Mouse (Mus musculus) left cerebral cortex, postnatal 14 days (tissue): ENCODE results near the gene Olfr62. TPM values are rescaled to one million over a fixed set of nuclear protein-coding genes. Genes with fewer than 3 reads are reported as not detected.

Experiments
- DNase-seq, 2 experiments: peaks; one replicate each; pipeline ENCODE4 v3.0.0; 2021 to 2022; ENCODE audit warnings: low spot score in 2 of 2, mixed read lengths in 1 of 2
- intact Hi-C: fragments of 180-260 bp; cut with DNase I; formaldehyde crosslinking; loops from one replicate; pipeline ENCODE4 v1.15.1; 2025
- long read RNA-seq, 2 experiments: library from polyadenylated mRNA; stranded (forward); transcript quantifications; one replicate each; pipeline ENCODE4 v2.0.0; 2021
- total RNA-seq, 2 experiments: library from RNA; stranded (reverse); gene quantifications; 2 replicates each; pipeline ENCODE4 v1.2.3; 2021

Olfr62 gene
- total RNA-seq, result not detected
- long read RNA-seq, experiment 1, result 0 reads
- long read RNA-seq, experiment 2, result 0 reads

DNA sequence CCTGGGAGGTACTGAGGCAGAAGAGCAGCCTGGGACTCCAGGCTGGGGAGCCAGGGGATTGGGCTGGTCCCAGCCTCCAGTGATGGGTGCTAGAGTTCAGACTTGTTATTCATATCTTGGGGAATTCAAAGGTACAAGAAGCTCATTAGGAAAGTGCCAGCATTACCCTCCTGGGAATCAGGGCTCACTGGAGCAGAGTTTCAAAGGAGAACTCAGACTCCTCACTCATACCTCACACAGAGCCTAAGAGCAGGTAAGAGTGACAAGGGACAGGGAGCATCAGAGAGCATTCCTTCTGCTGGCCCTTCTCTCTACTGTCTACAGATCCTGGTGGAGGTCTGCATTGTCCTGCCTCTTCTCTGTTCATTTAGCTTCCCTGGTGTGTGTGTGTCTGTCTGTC lies at the start of gene Olfr62:
Olfr62 (plus strand) TSS at position 301 of the 400 bp plus-strand sequence.
- intact Hi-C loops, result loop anchor here (5.0 kb wide), 1 partner anchor 329 kb away; no protein-coding TSS in a partner anchor
- DNase-seq, result no peak

DNA sequence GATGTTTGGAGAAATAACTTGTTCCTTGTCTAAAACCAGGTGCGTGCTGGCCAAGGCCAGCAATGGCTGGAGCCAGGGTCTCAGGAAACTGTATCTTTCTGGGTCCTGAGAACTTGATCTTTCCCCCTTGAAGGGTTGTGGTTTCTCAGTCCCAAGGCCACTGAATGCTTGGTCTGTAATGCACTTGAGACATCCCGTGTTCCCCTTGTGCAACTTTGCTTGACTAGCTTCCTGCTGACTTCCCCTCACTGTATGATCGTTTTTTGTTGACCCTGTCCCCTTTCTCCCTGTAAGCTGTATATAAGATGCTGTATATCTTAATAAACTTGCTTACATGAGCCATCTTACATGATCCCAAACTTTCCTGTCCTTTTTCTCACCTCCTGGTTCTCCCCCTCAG lies 48.9 kb upstream of the Olfr62 start:
- intact Hi-C loops, result no loop called here
- no peak for DNase-seq

DNA sequence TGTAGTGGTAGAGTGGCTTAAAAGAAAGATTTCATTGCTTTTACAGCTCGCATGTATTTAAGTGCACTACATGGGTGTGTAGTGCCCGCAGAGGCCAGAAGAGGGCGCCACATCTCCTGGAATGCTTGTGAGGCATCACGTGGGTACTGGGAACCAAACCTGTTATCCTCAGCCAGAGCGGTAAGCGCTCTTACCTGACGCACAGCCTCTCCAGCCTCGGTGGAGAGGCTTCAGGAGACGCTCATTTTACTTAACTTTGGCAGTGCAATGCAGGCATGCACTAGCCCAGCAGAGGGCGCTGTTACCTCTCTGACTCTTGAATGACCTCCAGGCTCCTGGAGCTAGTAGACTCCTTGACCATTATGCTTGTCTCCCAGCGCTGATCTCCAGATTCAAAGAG lies 46.1 kb upstream of the Olfr62 start:
- peak; percentile 36 to 67 for DNase-seq
- intact Hi-C loops, result no loop called here

DNA sequence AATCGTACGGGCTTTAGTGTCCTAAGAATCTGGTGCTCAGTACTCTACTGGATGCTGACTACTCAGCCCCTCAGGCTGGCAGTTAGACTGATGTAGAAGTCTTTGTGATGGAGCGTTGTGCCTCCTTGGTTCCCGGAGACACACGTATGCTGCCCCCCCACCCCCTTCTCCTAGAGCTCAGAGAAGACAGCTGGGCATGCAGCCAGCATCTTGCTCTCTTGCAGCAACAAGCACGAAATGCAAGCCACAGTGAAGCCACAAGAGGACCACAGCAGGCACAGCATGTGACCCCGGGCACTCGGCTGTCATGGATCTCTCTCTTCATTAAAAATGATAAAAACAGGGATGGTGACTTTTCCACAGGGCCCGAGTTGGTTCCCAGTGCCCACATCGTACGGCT lies 43.3 kb upstream of the Olfr62 start:
- intact Hi-C loops, result no loop called here
- DNase-seq, result no peak

DNA sequence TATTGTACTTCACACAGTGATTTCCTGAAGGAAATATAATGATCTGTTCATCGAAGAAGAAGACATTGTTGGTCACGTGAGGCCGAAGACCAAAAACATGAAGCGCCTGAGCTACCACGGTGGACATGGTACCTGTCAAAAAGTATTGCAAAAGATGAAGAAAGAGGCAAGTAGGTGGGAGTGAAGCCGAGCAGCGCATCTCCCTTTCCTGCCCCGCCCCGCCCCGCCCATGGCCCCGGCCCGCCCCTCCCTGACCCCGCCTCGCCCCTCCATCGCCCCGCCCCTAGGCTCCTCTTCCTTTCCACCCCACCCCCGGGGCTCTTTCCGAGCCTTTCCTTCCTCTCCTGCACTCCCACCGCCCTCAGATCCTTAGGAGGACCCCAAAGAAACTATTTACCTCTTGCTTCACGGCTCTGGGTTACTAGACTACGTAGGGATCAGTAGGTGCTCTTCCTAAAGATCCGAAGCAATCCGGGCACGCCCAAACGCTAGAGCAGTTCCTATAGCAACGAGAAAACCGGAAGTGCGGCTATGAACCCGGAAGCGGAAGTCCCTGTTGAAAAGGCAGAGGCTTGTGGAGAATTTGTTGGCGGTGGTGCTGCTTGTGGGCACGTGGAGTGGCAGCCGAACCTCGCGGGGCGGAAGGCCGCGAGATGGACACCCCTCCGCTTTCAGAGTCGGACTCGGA lies 38.3 kb upstream of the Olfr62 start, which contains the start of the genes Cfap57 and Ebna1bp2:
Cfap57 (minus strand) TSS at position 499 of the 688 bp plus-strand sequence.
Ebna1bp2 (plus strand) TSS at position 521 of the 688 bp plus-strand sequence.
- intact Hi-C loops, result no loop called here
- DNase-seq, result peak; percentile 92 to 94

DNA sequence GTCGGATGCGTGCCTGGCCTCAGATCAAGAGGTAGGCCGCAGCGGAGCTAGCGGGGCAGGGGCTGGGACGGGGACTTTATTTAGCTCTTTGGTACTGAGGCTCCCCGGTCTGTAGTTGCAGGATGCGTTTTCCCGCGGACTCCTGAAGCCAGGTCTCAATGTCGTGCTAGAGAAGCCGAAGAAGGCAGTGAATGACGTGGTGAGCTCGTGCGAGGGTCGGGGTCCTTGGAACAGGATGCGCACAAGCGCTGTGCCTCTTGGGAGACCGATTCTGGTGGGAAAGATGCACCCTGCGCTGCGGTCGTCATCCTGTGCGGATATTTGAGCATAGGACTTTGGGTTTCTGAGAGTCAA lies 37.8 kb upstream of the Olfr62 start:
- intact Hi-C loops, result no loop called here

DNA sequence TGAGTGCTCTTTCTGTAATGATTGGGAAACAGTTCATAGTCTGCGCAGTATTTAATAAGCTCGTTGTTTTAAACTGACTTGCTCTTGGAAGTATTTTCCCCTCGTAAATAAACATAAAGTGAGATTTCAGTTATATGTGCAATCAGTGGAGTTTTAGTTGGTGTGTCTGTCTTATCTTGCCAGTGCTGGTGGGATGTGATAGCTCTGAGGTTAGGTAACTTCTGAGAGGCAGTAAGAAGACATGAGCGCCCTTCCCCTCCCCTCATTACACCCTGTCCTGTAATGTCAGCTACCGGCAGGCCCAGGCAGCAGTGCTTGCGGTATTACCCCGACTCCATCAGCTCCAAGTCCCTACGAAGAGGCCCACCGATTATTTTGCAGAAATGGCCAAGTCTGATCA lies 37.0 kb upstream of the Olfr62 start:
- DNase-seq, result no peak
- intact Hi-C loops, result no loop called here

More for the DNA sequence above, 37.8 kb upstream of the Olfr62 start:
- DNase-seq, result no peak

DNA sequence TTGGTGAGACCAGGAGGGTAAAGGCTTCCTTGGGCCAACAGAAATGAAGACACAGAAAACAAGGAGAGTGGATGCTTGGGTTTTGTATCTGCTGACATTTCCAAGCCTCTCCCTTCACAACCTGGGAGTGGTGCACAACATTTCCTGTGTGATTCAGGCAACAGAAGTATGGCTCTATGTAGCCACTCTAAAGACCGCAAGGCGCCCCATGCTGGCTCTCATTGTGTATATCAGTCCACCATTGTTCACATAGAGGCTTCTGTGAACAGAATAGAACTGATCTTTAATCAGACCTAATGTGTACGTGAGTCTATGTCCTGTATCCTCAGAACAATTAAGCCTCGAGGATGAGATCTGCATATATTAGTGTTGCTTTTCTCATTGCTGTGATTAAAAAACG lies 28.5 kb upstream of the Olfr62 start:
- no peak for DNase-seq
- intact Hi-C loops, result no loop called here

DNA sequence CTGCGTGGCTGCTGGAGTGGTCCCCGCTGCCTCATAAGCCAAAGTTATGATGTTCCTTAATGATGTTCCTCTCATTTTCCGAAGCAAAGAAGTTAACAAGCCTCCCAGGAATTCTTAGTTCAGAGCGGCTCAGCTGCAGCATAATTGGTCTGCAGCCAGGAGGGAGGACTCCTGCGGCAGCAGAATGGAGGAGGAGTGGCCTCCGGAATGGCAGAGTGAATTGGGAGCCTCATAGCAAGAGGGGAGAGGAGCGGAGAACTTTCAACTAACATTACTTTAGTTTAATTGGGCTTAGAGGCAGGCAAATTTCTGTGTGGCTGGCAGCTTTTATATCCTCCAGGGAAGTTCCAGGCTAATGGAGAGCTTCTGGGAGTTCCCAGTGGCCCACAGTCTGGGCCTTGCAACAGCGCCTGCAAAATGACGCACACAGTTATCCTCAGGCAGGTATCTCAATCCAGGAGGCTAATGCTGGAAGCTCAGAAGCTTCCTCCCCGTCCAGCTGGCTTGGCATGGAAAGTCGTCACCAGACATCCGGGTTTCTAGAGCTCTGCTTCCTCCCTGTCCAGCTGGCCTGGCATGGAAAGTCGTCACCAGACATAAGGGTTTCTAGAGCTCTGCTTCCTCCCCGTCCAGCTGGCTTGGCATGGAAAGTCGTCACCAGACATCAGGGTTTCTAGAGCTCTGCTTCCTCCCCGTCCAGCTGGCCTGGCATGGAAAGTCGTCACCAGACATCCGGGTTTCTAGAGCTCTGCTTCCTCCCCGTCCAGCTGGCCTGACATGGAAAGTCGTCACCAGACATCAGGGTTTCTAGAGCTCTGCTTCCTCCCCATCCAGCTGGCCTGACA lies 16.2 kb upstream of the Olfr62 start:
- intact Hi-C loops, result no loop called here
- DNase-seq, result peak; percentile 27 to 34

DNA sequence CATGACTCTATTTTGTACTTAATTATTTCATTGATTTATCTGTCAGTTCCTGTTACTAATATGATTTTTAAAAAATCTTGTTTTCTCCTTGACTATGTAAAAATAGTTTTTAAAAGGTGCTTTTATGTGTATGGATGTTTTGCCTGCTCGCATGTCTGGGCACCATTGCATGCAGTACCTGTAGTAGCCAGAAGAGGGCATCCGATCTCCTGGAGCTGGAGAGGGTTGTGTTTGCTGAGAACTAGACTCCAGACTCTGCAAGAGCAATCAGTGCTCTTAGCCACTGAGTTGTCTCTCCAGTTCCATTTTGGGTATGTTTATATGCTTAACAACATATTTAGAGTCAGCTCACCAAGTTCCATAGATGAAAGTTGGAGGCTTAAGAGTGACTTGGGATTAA lies 13.5 kb upstream of the Olfr62 start:
- intact Hi-C loops, result no loop called here
- DNase-seq, result peak; percentile 13 to 62

DNA sequence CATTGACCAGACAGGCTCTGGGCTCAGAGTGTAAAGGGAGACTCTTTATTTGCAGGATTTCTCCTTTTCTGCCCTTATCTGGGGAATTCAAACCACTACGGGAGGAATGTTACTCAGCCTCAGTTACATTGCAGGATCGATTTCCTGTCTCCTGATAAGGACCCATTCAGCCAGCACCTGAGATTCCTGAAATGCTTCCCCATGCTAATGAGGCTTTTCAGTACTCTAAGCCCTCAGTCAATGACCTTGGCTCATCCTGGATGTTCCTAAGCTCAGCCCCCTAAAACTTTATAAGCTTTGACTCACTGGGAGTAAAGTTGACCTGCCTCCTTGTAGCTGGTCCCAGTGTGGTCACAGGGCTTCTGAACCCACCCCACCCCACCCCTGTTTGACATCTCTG lies 28.3 kb downstream of the Olfr62 start:
- no peak for DNase-seq
- intact Hi-C loops, result no loop called here

DNA sequence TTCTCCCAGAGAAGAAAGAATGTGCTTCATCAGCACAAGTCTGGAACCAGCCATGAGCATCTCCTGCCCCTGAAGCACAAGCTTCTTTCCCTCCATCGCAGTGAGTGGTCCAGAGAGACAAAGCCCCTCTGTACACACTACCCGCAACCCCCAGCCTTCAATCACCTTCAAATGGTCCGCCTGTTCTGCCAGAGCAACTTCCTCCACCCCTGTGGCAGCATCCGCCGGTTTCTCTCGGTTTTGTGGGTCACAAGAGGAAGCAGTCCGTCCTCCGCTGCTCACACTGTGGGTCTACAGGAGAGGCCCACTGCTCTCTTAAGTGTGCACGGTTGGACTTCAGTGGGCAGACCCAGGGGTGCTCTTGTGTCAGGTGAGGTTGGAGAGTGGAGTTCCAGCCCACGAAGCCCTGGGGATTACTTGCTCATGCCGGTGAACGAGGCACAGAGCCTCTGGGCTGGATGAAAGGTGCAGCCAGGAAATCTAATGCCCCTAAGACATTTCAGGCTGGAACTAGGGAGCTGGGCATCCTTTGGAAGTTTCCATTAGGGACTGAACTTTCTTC lies 33.7 kb downstream of the Olfr62 start, which contains the start of gene Olfr1342:
Olfr1342 (minus strand) TSS at position 345 of the 562 bp plus-strand sequence.
- intact Hi-C loops, result no loop called here

DNA sequence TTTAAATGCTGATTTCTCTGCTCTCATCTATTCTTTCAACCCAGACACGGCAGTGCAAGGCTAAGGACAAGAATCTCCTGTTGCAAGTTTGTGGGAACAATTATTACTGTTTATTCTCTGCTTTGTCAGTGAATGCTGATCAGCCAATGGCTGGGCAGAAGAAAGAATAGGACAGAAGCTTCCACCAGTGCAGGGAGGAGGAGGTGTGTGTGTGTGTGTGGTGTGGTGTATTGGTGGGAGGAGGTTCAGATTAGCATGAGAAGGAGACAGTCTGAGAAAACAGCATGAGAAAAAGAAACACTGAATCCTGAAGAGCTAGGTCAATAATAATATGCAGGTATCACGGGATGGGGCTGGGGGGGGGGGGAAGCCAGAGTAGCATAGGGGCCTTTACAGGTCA lies 35.1 kb downstream of the Olfr62 start:
- intact Hi-C loops, result no loop called here
- no peak for DNase-seq

More for the DNA sequence above, 33.7 kb downstream of the Olfr62 start, which contains the start of gene Olfr1342:
- DNase-seq, result no peak

DNA sequence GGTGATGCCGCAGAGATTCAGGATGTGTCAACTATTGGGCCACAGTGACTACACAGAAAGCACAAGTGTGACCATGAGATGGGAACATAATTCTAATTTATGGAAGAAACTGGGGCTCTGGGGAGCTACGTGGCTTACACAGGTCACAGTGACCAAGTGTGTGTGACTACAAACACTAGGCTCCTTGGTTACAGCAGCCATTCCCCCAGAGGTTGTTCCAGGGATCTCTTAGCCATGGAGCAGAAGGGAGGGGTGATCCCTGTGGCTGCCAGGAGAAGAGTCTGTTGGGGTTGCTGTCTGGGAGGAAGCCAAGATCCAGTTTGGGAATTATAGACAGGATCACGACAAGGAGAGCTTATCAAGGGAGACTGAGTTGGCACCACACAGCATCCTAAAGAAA lies 44.5 kb downstream of the Olfr62 start, which contains the start of gene Olfr1341:
Olfr1341 (plus strand) TSS at position 301 of the 400 bp plus-strand sequence.
- intact Hi-C loops, result no loop called here

DNA sequence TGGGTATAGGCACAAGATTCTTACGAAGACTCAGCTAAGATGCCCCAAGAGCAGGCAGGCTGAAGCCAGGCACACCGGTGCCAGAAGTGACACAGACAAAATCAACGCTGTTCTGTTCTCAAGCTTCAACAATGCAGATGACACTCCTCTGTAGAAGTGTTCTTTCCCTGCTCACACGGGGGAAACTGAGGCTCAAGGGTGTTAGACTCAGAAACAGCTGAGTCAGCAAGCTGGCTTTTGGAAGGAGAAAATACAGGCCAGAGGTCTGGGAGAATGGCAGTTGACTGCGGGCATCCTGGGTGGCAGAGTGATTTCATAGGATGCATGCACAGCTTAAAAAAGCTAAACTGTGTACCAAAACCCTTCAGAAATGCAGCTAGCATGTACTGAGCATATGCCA lies 49.3 kb downstream of the Olfr62 start:
- intact Hi-C loops, result no loop called here
- DNase-seq, result no peak

More for the DNA sequence above, 44.5 kb downstream of the Olfr62 start, which contains the start of gene Olfr1341:
- no peak for DNase-seq

DNA sequence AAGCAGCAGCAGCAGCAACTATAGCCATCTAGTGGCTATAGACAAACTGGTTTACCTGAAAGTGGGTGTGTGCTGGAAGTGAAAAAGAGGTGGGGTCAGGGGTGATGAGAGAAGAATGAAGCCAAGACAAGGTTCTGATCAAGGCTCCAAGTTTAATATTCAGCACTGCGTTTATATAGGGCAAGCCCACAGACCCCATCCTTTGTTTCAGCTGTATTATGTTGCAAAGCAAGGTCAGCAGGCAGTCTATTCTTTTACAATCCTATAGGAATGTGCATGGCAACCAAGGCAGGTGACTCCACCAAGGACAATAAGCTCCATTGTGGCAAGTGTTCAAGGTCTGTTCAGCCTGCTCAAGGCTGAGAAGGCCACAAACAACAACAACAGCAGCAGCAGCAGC lies 52.9 kb downstream of the Olfr62 start:
- intact Hi-C loops, result no loop called here
- no peak for DNase-seq
